Mouse (Mus musculus) MEL (cell line): Measurements from ENCODE around the gene Rilpl1.

Experiments used
- BHLHE40 ChIP-seq: IDR thresholded peaks from 2 replicates; pipeline ENCODE4 v1.6.1; 2012; ENCODE audit warnings: low read depth, mild to moderate bottlenecking, inconsistent platforms, low read length, improper control_type of control experiment, borderline replicate concordance
- CTCF ChIP-seq, 3 experiments: IDR thresholded peaks in 2 of 3; conservative IDR thresholded peaks in 1 of 3; 2 replicates each; pipeline ENCODE4 v1.5.1; 2011 to 2012; ENCODE audit warnings: low read length in 3 of 3, low read depth in 2 of 3, mild to moderate bottlenecking in 2 of 3, improper control_type of control experiment in 1 of 3, inconsistent platforms in 1 of 3, mixed read lengths in 1 of 3, moderate library complexity in 1 of 3; ENCODE audit not compliant: control insufficient read depth in 1 of 3, insufficient read depth in 1 of 3, poor library complexity in 1 of 3, severe bottlenecking in 1 of 3
- ETS1 ChIP-seq: IDR thresholded peaks from 2 replicates; pipeline ENCODE4 v1.6.1; 2012; ENCODE audit warnings: low read depth, mild to moderate bottlenecking, inconsistent platforms, low read length, improper control_type of control experiment, moderate library complexity
- MAX ChIP-seq: IDR thresholded peaks from 2 replicates; pipeline ENCODE4 v1.6.1; 2011; ENCODE audit warnings: low read length, improper control_type of control experiment
- POLR2A ChIP-seq, 2 experiments: IDR thresholded peaks; 2 replicates each; pipeline ENCODE4 v1.6.1; 2011 to 2012; ENCODE audit warnings: low read length in 2 of 2, mild to moderate bottlenecking in 2 of 2, control low read depth in 1 of 2, improper control_type of control experiment in 1 of 2, low read depth in 1 of 2, moderate library complexity in 1 of 2; ENCODE audit not compliant: control insufficient read depth in 1 of 2, insufficient read depth in 1 of 2, poor library complexity in 1 of 2
- RCOR1 ChIP-seq: IDR thresholded peaks from 2 replicates; pipeline ENCODE4 v1.6.1; 2012; ENCODE audit warnings: low read depth, mild to moderate bottlenecking, inconsistent platforms, low read length, improper control_type of control experiment
- SIN3A ChIP-seq: IDR thresholded peaks from 2 replicates; pipeline ENCODE4 v1.6.1; 2012; ENCODE audit warnings: low read length, improper control_type of control experiment, inconsistent platforms
- TAL1 ChIP-seq: IDR thresholded peaks from 2 replicates; pipeline ENCODE4 v1.6.1; 2012; ENCODE audit warnings: mild to moderate bottlenecking, inconsistent platforms, low read length, moderate library complexity, mixed read lengths
- ZMIZ1 ChIP-seq: IDR thresholded peaks from 2 replicates; pipeline ENCODE4 v1.6.1; 2012; ENCODE audit warnings: low read depth, mild to moderate bottlenecking, inconsistent platforms, low read length, improper control_type of control experiment, moderate library complexity
- ZNF384 ChIP-seq: IDR thresholded peaks from 2 replicates; pipeline ENCODE4 v1.6.1; 2012; ENCODE audit warnings: low read depth, mild to moderate bottlenecking, inconsistent platforms, low read length, improper control_type of control experiment

GRCm38 (mm10) chr5:124518648-124519047 is 12.5 kb downstream of the Rilpl1 start:
- no peak for TF ChIP-seq ETS1
- TF ChIP-seq RCOR1 = no peak
- TF ChIP-seq ZNF384 = no peak
- no peak for TF ChIP-seq ZMIZ1
- no peak for TF ChIP-seq TAL1
- TF ChIP-seq POLR2A (IDR thresholded peaks at IDR 0.05; ENCODE audit: control insufficient read depth in 1 of 2, insufficient read depth in 1 of 2, low read depth in 1 of 2, low read length in 2 of 2, poor library complexity in 1 of 2) = no peak
- TF ChIP-seq BHLHE40 = no peak
- TF ChIP-seq CTCF (IDR thresholded peaks at IDR 0.05 in 2 of 3, conservative IDR thresholded peaks at IDR 0.05 in 1 of 3; ENCODE audit: control insufficient read depth in 1 of 3, insufficient read depth in 1 of 3, low read depth in 2 of 3, low read length in 3 of 3, poor library complexity in 1 of 3, severe bottlenecking in 1 of 3) = no peak
- TF ChIP-seq MAX = no peak
- no peak for TF ChIP-seq SIN3A
